Comparison of ENCODE assay signal across 8 mouse cellular contexts in the genomic region with DNA sequence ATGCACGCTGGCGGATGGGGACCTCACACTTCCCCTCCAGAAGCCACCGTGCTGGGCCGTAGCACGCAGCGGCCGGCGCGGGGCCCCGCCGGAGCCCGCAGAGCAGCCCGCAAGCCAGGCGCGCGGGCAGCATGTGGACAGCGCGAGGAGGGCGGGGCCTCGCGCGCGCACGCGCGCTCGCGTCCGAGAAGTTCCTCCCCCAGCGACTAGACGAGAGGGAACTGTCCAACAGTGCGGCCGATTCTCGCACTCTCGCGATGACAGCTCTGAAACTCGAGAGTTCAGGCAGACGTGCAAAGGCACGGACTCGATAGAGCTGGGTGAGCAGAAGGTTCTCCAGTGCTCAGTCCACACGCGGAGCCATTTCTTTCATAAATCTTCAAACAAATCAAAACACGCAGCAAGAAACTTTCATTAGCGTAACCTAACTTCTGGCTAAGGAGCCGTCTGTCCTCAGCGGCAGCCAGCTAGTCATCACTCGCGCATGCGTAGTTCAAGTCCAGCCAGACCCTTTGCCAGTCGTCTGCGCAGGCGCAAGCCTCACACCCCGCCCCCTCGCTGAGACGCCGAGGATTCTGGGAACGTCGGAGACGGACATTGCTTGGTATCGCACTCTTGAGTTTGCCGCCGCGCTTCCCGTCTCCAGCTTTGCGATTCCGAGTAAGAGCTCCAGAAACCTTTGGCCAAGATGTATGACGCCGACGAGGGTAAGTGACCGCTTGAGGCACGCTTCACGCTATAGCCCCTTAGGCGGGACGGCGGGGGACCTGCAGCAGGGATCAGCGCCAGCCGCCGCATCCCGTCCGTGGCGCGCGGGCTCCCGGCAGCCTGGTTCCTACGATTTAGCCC. TPM values are rescaled to one million over a fixed set of nuclear protein-coding genes. Genes with fewer than 3 reads are reported as not detected.
DNase-seq lines count a peak whose midpoint lies in the region; ATAC-seq and TF ChIP-seq lines count a peak whose summit lies in the region.

A gene (minus strand): TSS at position 161 of the 849 bp plus-strand sequence.
A gene (plus strand): TSS at position 224 of the 849 bp plus-strand sequence.

- H3K4me1 ChIP-seq in erythroblast, embryonic 14.5 days (ENCODE audit: control insufficient read depth), result peaks cover 41% of the 10 kb centered on the region
- H3K4me1 ChIP-seq in heart, embryonic 11.5 days (ENCODE audit: control insufficient read depth, insufficient read depth, low read length), result peaks cover 17% of the 10 kb centered on the region
- H3K4me1 ChIP-seq in kidney, embryonic 16.5 days (ENCODE audit: insufficient read depth, low read length), result peaks cover 23% of the 10 kb centered on the region
- H3K4me1 ChIP-seq in liver, adult 2 months (ENCODE audit: control insufficient read depth, insufficient read depth, low read length), result peaks cover 13% of the 10 kb centered on the region

- H3K27me3 ChIP-seq in C2C12 (ENCODE audit: control insufficient read depth, insufficient read depth, insufficient read length) (no peaks in the 10 kb centered on the region), myocyte (ENCODE audit: control insufficient read depth, insufficient read depth, insufficient read length) (no peaks in the 10 kb centered on the region)
- H3K27me3 ChIP-seq in erythroblast, embryonic 14.5 days (ENCODE audit: control insufficient read depth), result no peaks in the 10 kb centered on the region
- no peaks in the 10 kb centered on the region for H3K27me3 ChIP-seq in heart, embryonic 11.5 days (ENCODE audit: control insufficient read depth, insufficient read depth, low read length)
- H3K27me3 ChIP-seq in kidney, embryonic 16.5 days (ENCODE audit: insufficient read depth, low read length), result no peaks in the 10 kb centered on the region
- H3K27me3 ChIP-seq in liver, adult 2 months (ENCODE audit: control insufficient read depth, insufficient read depth, low read length), result no peaks in the 10 kb centered on the region
- H3K27me3 ChIP-seq in splenic B cell, adult 2 months (ENCODE audit: control insufficient read depth, insufficient read depth, low read length, poor library complexity, severe bottlenecking), result no peaks in the 10 kb centered on the region

- peak within 1 kb of the TSS; percentile 94 for H3ac ChIP-seq in C2C12 (ENCODE audit: control insufficient read depth, insufficient read length, low read depth)
- peak within 1 kb of the TSS; percentile 72 for H3ac ChIP-seq in myocyte (ENCODE audit: control insufficient read depth, insufficient read length)

- H3K9ac ChIP-seq in heart, embryonic 11.5 days (ENCODE audit: low read depth, low read length), result peak within 1 kb of the TSS; percentile 82
- H3K9ac ChIP-seq in kidney, embryonic 16.5 days (replicated peaks; ENCODE audit: low read length), result peak within 1 kb of the TSS; percentile 84
- H3K9ac ChIP-seq in liver, adult 2 months (ENCODE audit: low read depth, low read length), result peak within 1 kb of the TSS; percentile 75

- H3K79me2 ChIP-seq in C2C12 (ENCODE audit: control insufficient read depth, insufficient read depth) (peaks cover 95% of the 10 kb centered on the region), myocyte (ENCODE audit: control insufficient read depth, insufficient read depth) (peaks cover 46% of the 10 kb centered on the region)
- H3K79me2 ChIP-seq in liver, adult 2 months (ENCODE audit: control insufficient read depth, insufficient read depth, low read length), result peaks cover 16% of the 10 kb centered on the region

- peak; percentile 91 for TF ChIP-seq POLR2A in brain, embryonic 14.5 days (IDR thresholded peaks at IDR 0.05; ENCODE audit: borderline replicate concordance, extremely low read depth, insufficient read depth, insufficient read length, poor library complexity, severe bottlenecking)
- TF ChIP-seq POLR2A in liver, adult 2 months (IDR thresholded peaks at IDR 0.05; ENCODE audit: extremely low read depth, insufficient read depth, low read length), result peak; percentile 78
- TF ChIP-seq POLR2A in myocyte (IDR thresholded peaks at IDR 0.05; ENCODE audit: insufficient read length, low read depth), result peak; percentile 71

- peak within 1 kb of the TSS; percentile 95 for H3K4me2 ChIP-seq in heart, embryonic 11.5 days
- peak within 1 kb of the TSS; percentile 95 for H3K4me2 ChIP-seq in kidney, embryonic 16.5 days (replicated peaks; ENCODE audit: low read depth, low read length)
- peak within 1 kb of the TSS; percentile 93 for H3K4me2 ChIP-seq in myocyte (ENCODE audit: low read depth)

- DNase-seq in brain, embryonic 14.5 days (ENCODE audit: low read depth), result peak; percentile 99
- DNase-seq in liver, adult 2 months (ENCODE audit: extremely low read depth, low read depth, low spot score), result peak; percentile 92
- DNase-seq in splenic B cell, adult 2 months (ENCODE audit: low read depth, low spot score), result peak; percentile 99

- H3K36me3 ChIP-seq in C2C12 (ENCODE audit: control insufficient read depth, insufficient read depth), result peaks cover 49% of the 10 kb centered on the region
- peaks cover 53% of the 10 kb centered on the region for H3K36me3 ChIP-seq in erythroblast, embryonic 14.5 days (ENCODE audit: control insufficient read depth)
- H3K36me3 ChIP-seq in heart, embryonic 11.5 days (ENCODE audit: control insufficient read depth, insufficient read depth, low read length), result peaks cover 6% of the 10 kb centered on the region
- peaks cover 36% of the 10 kb centered on the region for H3K36me3 ChIP-seq in kidney, embryonic 16.5 days (ENCODE audit: insufficient read depth, low read length)
- peaks cover 11% of the 10 kb centered on the region; the same call in 1 of the 2 replicates for H3K36me3 ChIP-seq in liver, adult 2 months (ENCODE audit: control insufficient read depth, insufficient read depth, low read length)
- peaks cover 24% of the 10 kb centered on the region for H3K36me3 ChIP-seq in myocyte (ENCODE audit: control insufficient read depth, insufficient read depth)
- peaks cover 6% of the 10 kb centered on the region; the same call in 1 of the 2 replicates for H3K36me3 ChIP-seq in splenic B cell, adult 2 months (ENCODE audit: control insufficient read depth, insufficient read depth, low read length, poor library complexity, severe bottlenecking)

- H3K79me3 ChIP-seq in C2C12 (ENCODE audit: low read depth), result peaks cover 62% of the 10 kb centered on the region

- no peaks in the 10 kb centered on the region for H3K9me3 ChIP-seq in erythroblast, embryonic 14.5 days (ENCODE audit: control insufficient read depth, low read length)
- H3K9me3 ChIP-seq in heart, embryonic 11.5 days (replicated peaks; ENCODE audit: control insufficient read depth, low read length), result no peaks in the 10 kb centered on the region
- H3K9me3 ChIP-seq in kidney, embryonic 16.5 days (ENCODE audit: low read length), result no peaks in the 10 kb centered on the region

- ATAC-seq in heart, embryonic 11.5 days (replicated peaks; ENCODE audit: insufficient number of reproducible peaks, low FRiP score, low TSS enrichment), result peak; percentile 95
- peak; percentile 95 for ATAC-seq in kidney, embryonic 16.5 days (ENCODE audit: low FRiP score, low TSS enrichment)

- no peak for TF ChIP-seq CTCF in C2C12 (IDR thresholded peaks at IDR 0.05; ENCODE audit: control insufficient read depth, insufficient read depth, insufficient read length)
- TF ChIP-seq CTCF in brain, embryonic 14.5 days (IDR thresholded peaks at IDR 0.05; ENCODE audit: borderline replicate concordance, extremely low read depth, insufficient read depth, insufficient read length), result no peak
- TF ChIP-seq CTCF in liver, adult 2 months (IDR thresholded peaks at IDR 0.05; ENCODE audit: low read depth, low read length), result no peak

- WGBS in heart, embryonic 11.5 days (ENCODE audit: insufficient replicate concordance), result under 1% methylated on average over 85 of the region's 85 CpGs
- WGBS in kidney, embryonic 16.5 days, result under 1% methylated on average over 85 of the region's 85 CpGs
- whole genome bisulfite sequencing in liver, adult 2 months, result under 1% methylated on average over 85 of the region's 85 CpGs

- H3K27ac ChIP-seq in heart, embryonic 11.5 days (ENCODE audit: low read depth, low read length), result peak within 1 kb of the TSS; percentile 83
- H3K27ac ChIP-seq in kidney, embryonic 16.5 days (ENCODE audit: low read length), result peak within 1 kb of the TSS; percentile 96
- peak within 1 kb of the TSS; percentile 68 for H3K27ac ChIP-seq in liver, adult 2 months (replicated peaks; ENCODE audit: insufficient read depth, low read depth, low read length)

- H3K4me3 ChIP-seq in C2C12 (ENCODE audit: insufficient read depth, poor library complexity, severe bottlenecking) (peak within 1 kb of the TSS; percentile 85), myocyte (peak within 1 kb of the TSS; percentile 48)
- peak within 1 kb of the TSS; percentile 87 for H3K4me3 ChIP-seq in erythroblast, embryonic 14.5 days (replicated peaks)
- peak within 1 kb of the TSS; percentile 95 for H3K4me3 ChIP-seq in heart, embryonic 11.5 days (ENCODE audit: low read depth, low read length)
- peak within 1 kb of the TSS; percentile 84 for H3K4me3 ChIP-seq in kidney, embryonic 16.5 days (ENCODE audit: low read length)
- H3K4me3 ChIP-seq in liver, adult 2 months (ENCODE audit: insufficient read depth, low read depth, low read length), result peak within 1 kb of the TSS; percentile 67

TF ChIP-seq in C2C12, 6 proteins besides CTCF, POLR2A, EP300 and RAD21:
- TF ChIP-seq MAX (IDR thresholded peaks at IDR 0.05), result peak; percentile 75
- TF ChIP-seq USF1 (IDR thresholded peaks at IDR 0.05; ENCODE audit: low read depth), result no peak

TF ChIP-seq in myocyte, 11 proteins besides CTCF, POLR2A, EP300 and RAD21 (continues in another document):
- TF ChIP-seq POLR2AphosphoS2 (IDR thresholded peaks at IDR 0.05; ENCODE audit: insufficient read length, low read depth) (peak; percentile 87), CEBPB (IDR thresholded peaks at IDR 0.05; ENCODE audit: insufficient read depth, poor library complexity, severe bottlenecking) (no peak), E2F4 (IDR thresholded peaks at IDR 0.05; ENCODE audit: insufficient read depth) (no peak)

RNA-seq across cellular contexts. Expression of the first gene that starts in this region (rescaled TPM):
- polyA plus RNA-seq in C2C12 (2012; fragmentation: generic; extraction: Trizol) (33.4 TPM), myocyte (2012; fragmentation: generic; extraction: Trizol) (20.2 TPM)
- 24.0 and 26.4 TPM in 2 replicates for polyA plus RNA-seq in brain, embryonic 14.5 days (2012; rRNA removed)
- 1.1 and 1.3 TPM in 2 replicates for polyA plus RNA-seq in erythroblast, embryonic 14.5 days (2012)
- polyA plus RNA-seq in heart, embryonic 11.5 days (2014; fragmentation: Nextera tagmentation; extraction: Ambion mirVana), result 20.3 and 21.1 TPM in 2 replicates
- polyA plus RNA-seq in kidney, embryonic 16.5 days (2015; fragmentation: Nextera tagmentation; extraction: Ambion mirVana), result 34.2 and 35.9 TPM in 2 replicates
- 4.2 and 6.2 TPM in 2 replicates for total RNA-seq in liver, adult 2 months (2014; rRNA removed)
- polyA plus RNA-seq in liver, adult 2 months (2012; rRNA removed), result 7.5 and 8.6 TPM in 2 replicates

RNA-seq across cellular contexts. Expression of the second gene that starts in this region (rescaled TPM):
- polyA plus RNA-seq in C2C12 (2012; fragmentation: generic; extraction: Trizol) (24.3 TPM), myocyte (2012; fragmentation: generic; extraction: Trizol) (19.5 TPM)
- 59.4 and 60.6 TPM in 2 replicates for polyA plus RNA-seq in brain, embryonic 14.5 days (2012; rRNA removed)
- polyA plus RNA-seq in erythroblast, embryonic 14.5 days (2012), result 0.24 and 0.27 TPM in 2 replicates
- polyA plus RNA-seq in heart, embryonic 11.5 days (2014; fragmentation: Nextera tagmentation; extraction: Ambion mirVana), result 46.0 and 52.0 TPM in 2 replicates
- polyA plus RNA-seq in kidney, embryonic 16.5 days (2015; fragmentation: Nextera tagmentation; extraction: Ambion mirVana), result 70.5 and 70.8 TPM in 2 replicates
- 31.6 and 43.3 TPM in 2 replicates for total RNA-seq in liver, adult 2 months (2014; rRNA removed)
- 24.3 and 31.0 TPM in 2 replicates for polyA plus RNA-seq in liver, adult 2 months (2012; rRNA removed)

Comparison
In these comparisons a context has a peak if more than half of its experiments do, and no peak if none do; other contexts are left out.
1. Peak in every context shown above with its lines: DNase-seq, ATAC-seq, H3K4me3 ChIP-seq and H3K27ac ChIP-seq.
2. RNA of the second gene that starts in this region (polyA plus RNA-seq): 70.5 to 70.8 TPM in kidney, embryonic 16.5 days, 59.4 to 60.6 TPM in brain, embryonic 14.5 days, 46.0 to 52.0 TPM in heart, embryonic 11.5 days, 24.3 to 31.0 TPM in liver, adult 2 months, 24.3 TPM in C2C12 (single experiment) and 19.5 TPM in myocyte (single experiment); 0.24 to 0.27 TPM in erythroblast, embryonic 14.5 days; every median in the first group is over 10 times any median in the second.